Mouse (Mus musculus) layer of hippocampus, adult 6 months (tissue): ENCODE data around the gene Gm10842. TPM values are rescaled to one million over a fixed set of nuclear protein-coding genes. Genes with fewer than 3 reads are reported as not detected.

Experiments used
- long read RNA-seq, 2 experiments: library from polyadenylated mRNA; unstranded; transcript quantifications; one replicate each; pipeline ENCODE4 v2.0.0; 2019 to 2020
- polyA plus RNA-seq: library from polyadenylated mRNA; unstranded; fragments of <200 nt; fragmentation: Nextera tagmentation; gene quantifications from 2 replicates; pipeline ENCODE4 v1.2.3, GENCODE M21; 2021

Gm10842 gene
- polyA plus RNA-seq, result not detected in 2 replicates
- long read RNA-seq, experiment 1, result 0 reads
- long read RNA-seq, experiment 2, result 0 reads

DNA sequence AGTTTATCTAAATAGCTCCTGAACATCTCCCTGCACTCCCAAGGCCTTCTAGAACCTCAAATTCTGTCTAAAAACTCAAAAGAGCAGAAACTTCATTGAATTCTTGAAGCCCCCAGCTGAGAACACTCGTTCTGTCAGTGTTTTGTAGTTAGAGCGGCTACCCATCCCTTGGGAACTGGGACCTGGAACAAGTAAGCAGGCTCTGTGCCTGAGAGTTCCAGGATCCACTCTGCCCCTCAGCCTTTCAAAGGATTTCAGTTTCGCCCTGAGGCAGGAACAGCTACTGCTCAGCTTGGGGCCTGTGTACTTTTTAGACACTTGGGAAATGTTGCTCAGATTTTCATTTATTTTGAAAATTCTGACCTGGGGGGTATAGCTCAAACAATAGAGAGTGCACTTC lies at the start of gene Gm10842:
Gene Gm10842 (plus strand): TSS at position 301 of the 400 bp plus-strand sequence.

DNA sequence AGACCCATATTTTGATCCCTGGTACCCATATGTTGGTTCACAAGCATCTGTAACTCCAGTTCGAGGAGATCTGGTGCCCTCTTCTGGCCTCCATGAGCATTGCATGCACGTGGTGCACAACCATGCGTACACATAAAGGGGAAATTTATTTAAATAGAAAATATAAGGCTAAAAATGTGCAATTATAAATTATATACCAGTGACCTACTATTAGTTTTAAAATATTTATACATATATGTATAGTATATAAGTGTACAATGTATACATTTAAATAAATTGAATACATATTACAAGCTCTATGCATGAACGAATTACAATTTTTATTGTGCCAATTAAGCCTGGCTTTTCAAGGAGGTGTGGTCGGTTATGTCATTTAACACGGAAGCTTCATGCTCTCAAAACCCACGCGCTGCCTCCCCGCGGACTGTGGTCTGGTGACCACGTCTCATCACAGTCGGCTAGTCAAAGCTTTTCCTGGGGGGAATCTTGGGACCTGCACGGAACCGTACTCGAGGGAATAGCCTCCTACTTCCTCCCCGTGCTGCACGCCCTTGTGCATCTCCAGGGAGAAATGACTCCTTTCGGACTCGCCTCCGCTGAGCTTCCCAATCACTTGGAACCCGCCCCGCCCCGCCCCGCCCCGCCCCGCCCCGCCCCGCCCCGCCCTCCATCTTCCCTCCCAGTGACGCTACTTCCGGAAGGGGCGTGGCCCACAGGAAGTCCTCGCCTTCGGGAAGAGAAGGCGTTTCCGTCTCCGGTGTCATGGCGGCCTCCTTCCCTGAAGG lies 20.8 kb upstream of the Gm10842 start, which contains the start of gene Mettl2:
Gene Mettl2 (plus strand): TSS at position 691 of the 785 bp plus-strand sequence.

GRCm38 (mm10) chr11:105178516-105178915 lies 31.8 kb downstream of the Gm10842 start, which contains the start of gene Tlk2:
Tlk2 (plus strand) TSS chr11:105178807.

Other genes with a start within 250 kb of the Gm10842 start
- not detected in 2 replicates for gene Efcab3, start 83.3 kb upstream of the Gm10842 start, polyA plus RNA-seq
- gene Mettl2, start 20.5 kb upstream of the Gm10842 start, polyA plus RNA-seq, result 12.6 and 16.0 TPM in 2 replicates
- 6.3 and 6.5 TPM in 2 replicates for gene Tlk2, start 31.9 kb downstream of the Gm10842 start, polyA plus RNA-seq
- 0.70 and 1.2 TPM in 2 replicates for gene Mrc2, start 145.8 kb downstream of the Gm10842 start, polyA plus RNA-seq